Mouse (Mus musculus) v-Abl transformed pro-B cells (cell line): ENCODE measurements at regions not wholly inside any gene's neighbourhood (a gene's known extent, or its start where the extent isn't known, plus 50 kb on each side); places are given as distances from the start of the nearest gene placed in this dataset.

Source experiments
- in situ Hi-C, 2 experiments: fragments of 400-800 bp; cut with MboI; formaldehyde crosslinking; loops; one replicate each; pipeline ENCODE4 v1.15.1; 2025; ENCODE audit not compliant: unreplicated experiment in 2 of 2

DNA sequence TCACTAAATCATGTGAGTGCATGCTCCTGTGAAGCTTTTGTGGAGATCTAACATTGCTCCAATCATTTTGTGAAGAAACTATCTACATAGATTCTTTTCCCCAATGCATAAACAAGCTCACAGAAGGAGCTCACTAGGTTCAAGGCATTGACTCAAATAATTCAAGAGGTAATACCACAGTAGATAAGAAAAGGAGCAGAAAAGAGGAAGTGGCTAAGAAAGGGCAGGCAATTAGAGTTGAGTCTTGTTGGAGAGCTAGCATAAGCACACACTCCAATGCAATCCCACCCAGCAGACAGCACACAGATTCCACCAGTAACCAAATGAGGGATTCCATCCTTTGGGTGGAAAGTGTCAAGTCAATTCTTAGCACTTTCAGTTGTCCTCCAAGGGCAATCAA, 145.3 kb upstream of the Btg1 start:
- in situ Hi-C loops = no loop called here

DNA sequence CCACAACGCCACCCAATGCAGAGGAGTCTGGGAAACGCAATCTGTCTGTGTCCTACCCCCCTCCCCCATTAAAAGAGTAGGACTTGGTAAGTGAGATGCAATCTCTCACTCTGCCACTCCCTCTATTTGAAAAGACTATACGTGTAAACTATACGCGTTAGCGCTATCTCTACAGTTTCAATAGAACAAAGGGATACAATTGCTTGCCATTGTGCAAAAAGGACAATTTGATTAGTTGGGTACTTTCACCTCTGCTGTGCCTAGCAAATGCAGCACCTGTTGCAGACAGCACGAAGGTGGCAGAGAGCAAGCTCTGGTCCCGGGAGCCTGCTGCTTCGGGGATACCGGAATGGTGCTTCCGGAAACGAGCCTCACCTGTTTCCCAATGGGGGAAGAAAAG, 137.5 kb upstream of the Btg1 start:
- in situ Hi-C loops = no loop called here

DNA sequence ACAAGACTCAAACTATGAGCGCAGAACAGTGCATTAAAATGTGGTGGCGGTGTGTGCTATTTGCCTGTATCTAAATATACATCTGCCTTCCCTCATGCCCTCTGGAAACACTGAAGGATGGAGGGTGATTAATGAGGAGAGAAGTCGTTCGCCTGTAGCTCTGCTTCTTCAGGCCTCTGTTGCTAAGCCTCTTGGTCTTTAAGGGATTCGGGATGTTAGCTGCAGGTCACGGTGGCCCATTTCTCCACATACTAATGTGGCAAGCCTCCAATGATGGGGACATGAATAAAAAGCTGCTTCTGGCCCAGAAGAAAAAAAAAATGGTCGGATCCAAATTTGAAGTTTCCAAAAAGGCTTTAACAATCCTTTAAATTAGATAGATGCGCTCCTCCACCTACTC, 137.0 kb upstream of the Btg1 start:
- in situ Hi-C loops = no loop called here

DNA sequence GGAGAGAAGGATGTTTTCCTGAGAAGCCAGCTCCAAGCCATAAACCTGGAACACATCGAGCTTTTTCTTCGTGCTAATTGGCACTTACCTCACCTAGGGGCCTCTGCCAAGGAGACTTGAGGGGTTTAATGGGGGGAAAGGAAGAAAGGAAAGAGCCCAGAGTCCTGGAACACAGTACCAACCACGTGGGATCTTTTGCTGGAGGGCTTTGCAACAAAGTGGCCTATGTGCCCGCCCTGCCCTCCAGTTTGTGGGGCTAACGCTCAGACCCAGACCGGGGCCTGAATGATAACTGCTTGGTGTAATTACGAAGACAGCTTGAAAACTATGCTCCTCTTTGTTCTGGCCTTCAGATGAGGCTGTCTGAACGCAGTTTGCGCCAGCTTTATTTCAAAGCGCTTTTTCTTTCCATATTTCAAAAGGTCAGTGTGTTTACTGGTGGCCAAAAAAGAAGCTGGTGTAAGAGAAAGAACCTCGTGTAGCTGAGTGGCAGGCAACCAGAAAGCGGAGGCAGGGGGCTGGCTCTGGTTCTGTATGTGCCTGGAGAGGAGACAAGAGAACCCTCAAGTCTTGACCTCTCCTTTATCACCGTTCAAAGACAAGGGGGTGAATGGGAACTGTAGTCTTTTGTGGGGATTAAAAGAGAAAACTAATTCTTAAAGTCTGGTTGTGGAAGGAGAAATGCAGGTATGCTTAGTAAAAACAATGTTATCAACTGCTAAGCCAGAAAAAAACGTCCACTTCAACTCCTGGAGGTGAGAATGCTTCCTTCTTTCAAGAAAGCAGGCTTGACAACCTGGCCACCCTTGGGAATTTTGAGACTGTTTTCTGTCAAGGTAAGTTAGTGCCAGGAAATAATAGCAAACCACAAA, 136.1 kb upstream of the Btg1 start:
- in situ Hi-C loops = no loop called here

DNA sequence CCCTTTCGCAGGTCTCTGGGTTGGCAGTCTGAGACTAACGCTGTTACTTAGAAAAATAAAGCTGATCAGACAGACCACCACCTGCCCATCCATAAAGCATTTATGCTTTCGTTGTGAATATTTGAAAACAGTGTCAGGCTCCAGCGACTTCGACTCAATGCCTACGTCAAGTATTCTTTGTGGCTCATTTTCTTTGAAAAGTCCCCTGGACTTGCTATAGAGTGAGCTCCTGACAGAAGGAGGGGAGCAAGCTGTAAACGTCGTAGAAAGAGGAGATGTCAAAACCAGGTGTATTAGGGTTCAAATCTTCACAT, 135.5 kb upstream of the Btg1 start:
- in situ Hi-C loops = no loop called here

DNA sequence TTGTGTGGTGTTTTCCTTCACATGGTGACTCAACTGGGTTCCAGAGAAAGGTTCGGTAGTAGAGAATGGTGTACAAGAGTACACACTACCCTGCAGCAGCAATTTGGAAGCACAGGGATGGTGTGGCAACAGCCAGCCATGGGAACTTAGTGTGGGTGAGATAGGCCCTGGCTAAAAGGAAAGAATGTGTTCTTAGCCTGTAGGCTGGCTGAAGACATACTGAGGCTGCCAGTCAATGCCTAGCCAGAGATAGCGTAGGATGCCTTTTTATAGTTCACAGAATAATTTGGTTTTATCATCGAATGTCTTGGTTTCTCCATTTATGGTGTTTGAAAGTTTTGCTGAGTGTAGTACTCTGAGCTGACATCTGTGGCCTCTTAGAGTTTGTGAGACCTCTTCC, 130.1 kb upstream of the Btg1 start:
- in situ Hi-C loops = no loop called here

DNA sequence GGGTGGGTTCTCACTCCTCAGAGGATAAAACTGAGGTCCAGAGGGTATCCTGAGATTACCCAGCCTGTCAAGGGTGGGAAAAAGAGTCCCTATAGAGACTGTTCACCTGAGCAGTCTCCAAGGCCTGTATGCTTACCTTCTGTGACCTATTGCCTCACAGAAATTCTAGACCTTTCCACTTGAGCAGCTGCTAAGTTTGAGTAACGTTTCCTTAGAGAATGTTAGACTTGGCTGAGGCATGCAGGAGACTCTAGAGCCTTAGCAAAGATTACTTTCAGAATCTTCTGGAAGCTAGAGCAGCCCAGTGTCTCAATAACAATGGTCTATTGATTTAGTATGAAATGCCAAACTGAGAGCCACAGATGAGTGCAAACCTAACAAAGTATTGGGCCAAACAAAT, 123.1 kb upstream of the Btg1 start:
- in situ Hi-C loops = no loop called here

DNA sequence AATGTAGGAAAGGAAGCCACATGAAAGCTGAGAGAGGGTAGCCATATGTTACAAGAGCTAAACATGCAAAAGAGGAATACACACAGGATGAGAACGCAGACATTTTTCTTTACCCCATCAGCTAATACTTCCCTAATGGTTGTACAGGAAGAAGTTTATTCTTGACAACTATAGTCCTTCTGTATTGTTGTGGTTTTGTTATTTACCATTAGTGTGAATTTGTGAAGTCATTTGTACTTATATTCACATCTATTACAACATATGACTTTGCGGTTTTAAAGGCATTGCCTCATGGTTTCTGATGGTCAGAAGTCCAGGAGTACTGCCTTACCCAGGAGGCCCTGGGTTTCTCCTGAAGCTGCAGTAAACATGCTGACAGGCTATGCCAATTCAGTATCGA, 120.1 kb upstream of the Btg1 start:
- in situ Hi-C loops = no loop called here

DNA sequence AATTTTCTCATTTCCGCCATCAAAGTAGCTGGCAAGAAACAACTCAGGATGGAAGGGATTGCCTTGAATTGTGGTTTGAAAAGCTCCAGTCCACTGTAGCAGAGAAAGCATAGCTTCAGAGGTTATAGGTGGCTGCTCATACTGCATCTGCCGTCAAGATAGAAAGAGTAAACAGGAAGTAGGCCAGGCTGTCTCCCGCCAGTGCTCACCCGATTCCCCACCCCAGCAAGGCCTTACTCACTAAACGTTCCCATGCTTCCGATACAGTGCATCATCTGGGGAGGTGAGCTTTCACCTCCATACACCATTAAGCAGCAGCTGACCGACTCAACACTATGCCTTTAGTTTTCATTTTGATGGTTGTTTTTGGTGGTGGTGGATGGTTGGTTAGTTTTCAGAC, 119.3 kb upstream of the Btg1 start:
- in situ Hi-C loops = no loop called here

DNA sequence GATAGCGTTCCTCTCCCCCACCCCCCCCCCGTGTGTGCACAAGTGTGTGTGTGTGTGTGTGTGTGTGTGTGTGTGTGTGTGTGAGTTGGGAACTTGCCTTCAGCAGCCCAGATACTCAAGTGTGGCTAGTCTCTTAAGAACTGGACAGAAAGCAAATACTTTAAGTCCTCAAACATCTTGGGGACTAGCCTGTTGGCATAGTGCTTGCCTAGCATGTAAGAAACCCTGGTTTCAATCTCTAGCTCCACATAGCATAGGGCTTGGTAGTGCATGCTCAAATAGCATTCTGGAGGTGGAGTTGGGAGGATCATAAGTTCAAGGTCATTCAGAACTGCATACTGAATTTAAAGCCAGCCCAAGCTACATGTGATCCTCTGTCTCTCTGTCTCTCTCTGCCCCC, 117.5 kb upstream of the Btg1 start:
- in situ Hi-C loops = no loop called here

DNA sequence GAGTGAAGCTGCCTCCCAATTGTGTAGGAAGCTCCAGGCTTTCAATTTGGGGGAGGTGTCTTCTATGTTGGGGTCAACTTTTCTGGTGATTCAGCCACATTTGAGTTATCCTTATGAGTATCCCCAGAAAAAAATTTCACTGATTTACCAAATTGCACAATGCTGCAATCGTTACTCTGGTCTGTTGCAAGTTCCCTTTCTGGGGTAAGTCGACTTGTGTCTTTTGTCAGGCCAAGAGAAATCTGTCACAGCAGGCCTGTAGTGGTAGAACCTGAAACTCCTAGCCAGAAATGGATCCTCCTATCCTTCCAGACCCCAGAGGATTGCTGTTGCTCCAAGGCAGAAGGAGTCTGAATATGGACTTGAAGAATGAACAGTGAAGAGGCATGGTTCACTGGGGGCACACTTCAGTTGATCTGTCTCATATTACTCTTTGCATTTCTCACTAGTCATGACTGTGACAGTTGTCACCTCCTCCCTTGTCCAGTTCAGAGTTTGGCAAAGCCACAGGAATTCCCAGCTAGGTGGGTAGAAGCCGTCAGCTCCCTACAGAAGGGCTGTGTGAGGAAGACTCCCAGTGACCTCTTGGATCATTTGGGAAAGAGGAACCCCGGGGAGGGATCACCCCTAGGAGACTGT, 114.6 kb upstream of the Btg1 start:
- in situ Hi-C loops = no loop called here

DNA sequence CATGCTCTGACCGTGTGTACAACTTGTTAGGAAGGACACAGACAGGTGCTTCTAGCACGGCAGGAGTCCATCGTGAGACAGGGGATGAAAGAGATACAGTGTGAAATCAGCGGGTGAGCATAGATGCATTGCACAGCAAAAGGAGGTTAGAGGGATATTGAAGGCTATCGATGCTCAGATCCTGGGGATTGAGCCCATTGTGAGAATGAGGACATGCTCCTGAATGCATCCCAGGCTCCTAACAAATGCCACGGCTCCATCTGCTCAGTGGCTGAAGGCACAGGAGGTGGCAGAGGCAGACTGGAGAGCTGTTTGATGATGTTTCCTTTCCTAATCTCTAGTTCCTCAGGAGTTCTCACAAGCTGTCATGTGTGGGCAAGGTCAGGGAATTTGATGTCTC, 114.1 kb upstream of the Btg1 start:
- in situ Hi-C loops = no loop called here

DNA sequence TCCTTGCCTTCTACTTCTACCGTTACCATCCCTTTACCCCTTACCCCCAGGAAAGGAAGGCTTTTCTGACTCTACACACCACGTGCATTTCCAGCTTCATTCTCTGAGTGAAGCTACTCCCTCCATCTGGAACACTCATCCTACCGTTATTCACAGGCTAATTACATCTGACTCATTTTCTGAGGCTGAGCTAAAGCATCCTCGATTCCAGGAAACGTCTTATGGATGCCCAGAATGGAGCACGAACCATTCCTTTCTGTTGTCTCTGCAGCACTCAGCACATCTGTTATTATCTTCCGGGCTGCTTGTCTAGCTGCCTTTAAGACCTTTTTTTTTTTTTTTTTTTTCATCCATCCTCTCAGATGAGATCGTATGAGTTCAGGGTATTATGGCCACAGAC, 112.5 kb upstream of the Btg1 start:
- in situ Hi-C loops = no loop called here

DNA sequence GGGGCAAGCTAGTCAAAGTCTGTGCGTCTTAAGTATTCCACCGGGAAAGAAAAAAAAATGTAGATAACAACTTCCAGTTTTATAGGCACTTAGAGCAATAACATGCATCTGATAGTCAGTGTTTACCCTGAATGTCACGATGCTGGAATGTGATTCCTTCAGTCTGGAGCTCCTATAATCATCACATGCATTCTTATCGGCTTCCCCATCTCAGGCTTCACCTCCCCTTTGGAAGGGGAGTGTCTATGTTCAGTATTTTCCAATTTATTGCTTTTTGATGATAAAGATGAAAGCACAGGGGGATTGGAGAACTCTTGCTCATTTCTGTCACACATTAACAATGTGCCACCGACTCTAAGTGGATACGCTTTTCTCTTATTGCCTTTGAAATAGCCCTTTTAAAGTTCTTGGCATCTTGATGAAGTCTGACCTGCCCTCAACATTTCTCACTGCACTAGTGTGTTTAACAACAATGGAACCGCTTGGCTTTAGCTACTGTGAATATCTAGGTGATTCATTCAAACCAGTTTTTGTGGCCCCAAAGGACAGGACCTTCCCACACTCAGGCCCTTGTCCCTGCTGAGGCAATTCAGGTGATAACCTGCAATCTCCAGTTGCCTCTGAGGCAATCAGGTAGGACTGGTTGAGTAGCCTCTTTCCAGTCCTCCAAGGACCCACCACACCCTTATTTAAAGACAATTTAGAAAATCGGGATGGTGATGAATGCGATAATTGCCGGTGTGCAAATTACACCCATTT, 101.5 kb upstream of the Btg1 start:
- in situ Hi-C loops = no loop called here

DNA sequence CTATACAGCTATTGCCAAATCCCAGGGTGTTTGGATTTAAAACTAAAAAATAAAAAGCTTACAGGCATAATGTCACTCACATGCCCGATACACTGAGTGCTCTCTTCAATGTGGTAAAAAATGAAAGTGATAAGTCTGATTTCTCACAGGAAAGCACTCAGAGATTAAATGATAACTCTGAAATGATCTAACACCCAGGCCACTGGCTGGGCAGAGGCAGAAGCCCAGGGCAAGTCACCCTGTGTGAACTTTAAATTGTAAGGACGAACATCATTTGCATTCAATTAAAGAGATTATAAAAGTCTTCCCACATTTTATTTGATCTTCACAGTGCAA, 100.9 kb upstream of the Btg1 start:
- in situ Hi-C loops = no loop called here

DNA sequence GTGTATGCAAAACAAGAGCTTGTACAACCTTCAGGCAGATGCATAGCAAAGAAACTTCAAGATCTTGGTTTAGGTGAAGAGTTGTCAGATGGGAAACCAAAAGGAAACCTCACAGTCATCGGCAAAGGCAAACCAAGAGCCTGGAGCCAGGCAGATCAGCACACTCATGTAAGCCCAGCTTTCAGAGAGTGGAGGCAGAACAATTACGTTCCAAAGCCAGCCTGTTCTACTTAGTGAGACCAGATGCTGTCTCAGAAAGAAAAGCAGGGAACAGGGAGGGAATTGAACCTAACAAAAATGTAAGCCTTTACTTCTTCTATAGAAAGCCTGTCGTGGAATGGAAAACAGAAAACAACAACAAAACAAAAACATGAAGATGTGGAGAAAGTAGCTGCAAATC, 97.4 kb upstream of the Btg1 start:
- in situ Hi-C loops = no loop called here

DNA sequence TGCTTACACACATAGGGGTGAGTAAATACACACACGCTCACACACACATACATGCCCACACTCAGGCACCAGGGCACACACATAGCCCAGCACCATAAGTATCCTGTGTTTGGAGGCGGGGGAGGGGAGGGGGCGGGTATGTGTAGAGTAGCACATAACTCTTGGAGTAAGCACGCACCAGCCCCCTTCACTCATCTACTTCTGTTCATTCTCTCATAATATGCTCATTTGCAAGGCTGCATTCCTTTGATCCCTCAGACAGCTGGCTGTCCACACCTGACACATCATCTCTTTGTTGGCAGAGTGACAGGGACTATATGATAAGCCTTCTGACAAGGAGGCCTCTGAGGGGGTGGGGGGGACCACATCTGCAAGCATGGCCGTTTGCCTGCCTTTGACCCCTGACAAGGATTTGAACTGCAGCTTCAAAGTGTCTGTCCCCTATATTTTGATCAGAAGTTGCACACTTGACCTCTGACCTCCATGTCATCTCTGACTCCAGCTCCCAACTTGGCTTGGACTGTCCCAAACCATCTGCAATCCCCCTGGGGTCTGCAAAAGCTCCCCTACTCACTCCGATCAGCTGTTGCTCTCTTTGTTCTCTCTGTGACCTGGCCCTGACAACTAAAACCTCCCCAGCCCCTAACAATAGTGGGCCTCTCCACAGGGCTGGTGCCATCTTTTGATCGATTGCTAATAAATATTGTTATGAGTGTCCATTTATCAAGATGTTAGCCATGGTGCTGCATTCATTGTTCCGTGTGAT, 95.6 kb upstream of the Btg1 start:
- in situ Hi-C loops = no loop called here

DNA sequence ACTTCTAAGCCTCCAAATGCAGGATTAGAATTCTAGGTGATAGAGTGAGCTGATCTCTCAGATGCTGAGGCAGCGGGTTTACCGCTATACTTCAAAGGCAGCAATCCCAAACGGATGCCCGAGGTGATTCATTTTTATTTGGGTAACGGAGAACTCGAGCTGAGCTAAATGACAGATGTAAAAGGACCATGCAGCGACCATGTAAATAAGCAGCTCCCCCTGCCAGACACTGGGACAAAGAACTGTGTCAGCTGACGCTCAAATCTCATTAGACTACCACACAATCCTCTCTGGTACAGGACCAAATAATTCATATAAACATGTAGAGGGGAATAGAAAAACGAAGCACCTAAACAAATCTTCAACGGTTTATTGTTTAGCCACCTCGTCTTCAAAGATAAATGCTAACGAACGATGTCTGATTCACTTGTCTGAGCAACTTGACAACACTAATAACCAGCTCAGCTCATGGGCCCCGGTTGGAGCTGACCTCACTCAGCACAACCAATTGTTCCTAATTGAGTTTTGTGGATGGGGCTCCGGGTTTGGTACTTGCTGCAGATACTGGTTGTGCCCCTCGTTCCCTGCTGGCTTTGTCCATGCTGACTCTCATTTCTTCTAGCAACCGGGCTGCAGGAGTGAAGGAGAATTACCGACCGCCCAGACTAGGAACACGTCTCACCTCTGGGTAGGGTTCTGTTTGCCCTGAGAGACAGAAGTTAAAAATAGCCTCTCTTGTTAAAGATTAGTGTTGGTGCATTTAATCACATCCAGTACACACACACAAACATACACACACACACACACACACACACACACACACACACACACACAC, 92.6 kb upstream of the Btg1 start:
- in situ Hi-C loops = no loop called here

DNA sequence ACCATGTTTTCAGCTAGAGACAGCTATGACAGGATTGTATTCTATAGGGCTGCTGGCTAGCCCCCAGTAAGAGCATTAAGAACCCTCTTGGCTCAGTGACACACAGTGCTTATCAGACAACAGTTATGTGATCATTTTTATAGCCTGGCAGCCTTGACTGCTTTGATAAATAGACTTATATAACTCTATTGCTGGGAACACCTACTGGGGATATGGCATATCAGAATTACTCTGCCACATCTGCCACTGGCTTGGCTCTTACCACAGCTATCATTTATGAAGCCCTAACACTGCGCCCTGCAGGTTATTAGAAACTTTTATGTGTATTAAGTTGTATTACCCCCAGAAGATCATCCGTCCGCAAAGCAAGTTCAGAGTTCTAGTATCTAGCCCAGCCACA, 88.9 kb upstream of the Btg1 start:
- in situ Hi-C loops = no loop called here

DNA sequence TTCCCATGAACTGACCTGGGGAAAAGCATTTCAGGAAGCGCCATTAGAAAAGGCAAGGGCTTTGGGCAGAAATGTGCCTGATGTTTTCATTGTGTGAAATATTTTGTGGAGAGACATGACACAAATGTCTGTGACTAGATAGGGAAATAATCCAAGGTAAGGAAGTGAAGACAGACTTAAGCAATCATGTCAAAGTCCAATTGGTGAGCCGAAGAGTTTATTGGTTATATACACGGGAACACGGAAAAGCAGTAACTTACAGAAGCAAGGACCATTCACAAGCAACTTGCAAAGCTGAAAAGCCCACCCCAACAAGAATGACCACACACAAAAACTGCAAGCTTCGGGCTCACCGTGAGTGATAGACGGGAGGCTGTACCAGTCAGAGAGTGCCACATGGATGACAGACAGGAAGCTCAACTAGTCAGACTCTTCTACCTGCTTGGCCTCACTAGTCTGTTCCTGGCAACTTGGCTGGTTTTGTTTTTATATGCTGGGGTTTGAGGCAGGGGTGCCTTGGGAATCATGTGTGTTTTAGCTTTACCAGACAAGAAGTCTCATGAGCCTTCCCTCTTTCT, 82.2 kb upstream of the Btg1 start:
- in situ Hi-C loops = no loop called here
